Mouse (Mus musculus): Measurements from ENCODE around the gene Defb48. TPM values are rescaled to one million over a fixed set of nuclear protein-coding genes. Genes with fewer than 3 reads are reported as not detected.

The Defb48 gene
- not detected for polyA plus RNA-seq (2021)

GRCm38 (mm10) chr14:62984410-62984809 is at the start of gene Defb48:
Gene Defb48, minus strand, starts transcription at chr14:62984510.
- in situ Hi-C loops (cut with MboI; ENCODE audit: low pct_unique_long_range_greater_than_20kb), result no loop called here
- ChIA-PET CTCF (interaction anchor here (1.4 kb wide), 1 partner anchor 7 kb away, joined by 3 read pairs; no protein-coding TSS in a partner anchor), POLR2A (no interaction called here)
- no peaks in the 10 kb centered on the region for H3K27me3 ChIP-seq
- TF ChIP-seq CTCF (IDR thresholded peaks at IDR 0.05), result no peak
- ATAC-seq, result no peak
- DNase-seq (ENCODE audit: low read depth, low spot score), result no peak

GRCm38 (mm10) chr14:63020524-63021156 is 36.3 kb upstream of the Defb48 start:
- CTCF ChIA-PET, result interaction anchor here (0.7 kb wide), 1 partner anchor 31 kb away, joined by 4 read pairs; no protein-coding TSS in a partner anchor
- no peaks in the 10 kb centered on the region for H3K27me3 ChIP-seq
- in situ Hi-C loops (cut with MboI; ENCODE audit: low pct_unique_long_range_greater_than_20kb), result no loop called here
- ATAC-seq (peak; percentile 79), DNase-seq (ENCODE audit: low read depth, low spot score) (peak; percentile 46)
- TF ChIP-seq CTCF (IDR thresholded peaks at IDR 0.05), result no peak
- POLR2A ChIA-PET, result no interaction called here

- H3K27me3 ChIP-seq, result no peaks in the 10 kb centered on the region
- in situ Hi-C loops (cut with MboI; ENCODE audit: low pct_unique_long_range_greater_than_20kb), result no loop called here
- peak; percentile 22 for DNase-seq (ENCODE audit: low read depth, low spot score)
- ChIA-PET POLR2A (no interaction called here), CTCF (interaction anchor here (1.5 kb wide), 1 partner anchor 13 kb away, joined by 3 read pairs; no protein-coding TSS in a partner anchor)
- TF ChIP-seq CTCF (IDR thresholded peaks at IDR 0.05), result no peak
- peak; percentile 57 for ATAC-seq
These were observed 30.4 kb upstream of the Defb48 start for GRCm38 (mm10) chr14:63014667-63015066.

- in situ Hi-C loops (cut with MboI; ENCODE audit: low pct_unique_long_range_greater_than_20kb), result no loop called here
- POLR2A ChIA-PET, result interaction anchor here (0.7 kb wide), 1 partner anchor 1865 kb away, joined by 5 read pairs; no protein-coding TSS in a partner anchor
These were observed 28.8 kb upstream of the Defb48 start for GRCm38 (mm10) chr14:63013082-63013481.

GRCm38 (mm10) chr14:63011471-63011870 is 27.2 kb upstream of the Defb48 start, which contains the start of gene Defb43:
Gene Defb43, plus strand, starts transcription at chr14:63011771.
- ATAC-seq, result no peak
- no peak for TF ChIP-seq CTCF (IDR thresholded peaks at IDR 0.05)
- POLR2A ChIA-PET, result no interaction called here

More at GRCm38 (mm10) chr14:63013082-63013481, 28.8 kb upstream of the Defb48 start:
- no peak for TF ChIP-seq CTCF (IDR thresholded peaks at IDR 0.05)
- no peak for DNase-seq (ENCODE audit: low read depth, low spot score)
- H3K27me3 ChIP-seq, result no peaks in the 10 kb centered on the region
- no peak for ATAC-seq
- CTCF ChIA-PET, result no interaction called here

GRCm38 (mm10) chr14:63002588-63002987 is 18.3 kb upstream of the Defb48 start:
- DNase-seq (ENCODE audit: low read depth, low spot score), result no peak
- ATAC-seq, result no peak
- H3K27me3 ChIP-seq, result no peaks in the 10 kb centered on the region
- in situ Hi-C loops (cut with MboI; ENCODE audit: low pct_unique_long_range_greater_than_20kb), result no loop called here
- ChIA-PET CTCF (interaction anchor here (1.1 to 1.4 kb wide), 3 partner anchors 9 to 15 kb away, joined by 3 to 4 read pairs (median 3); partner anchors contain the start of gene Defb43), POLR2A (interaction anchor here (0.5 kb wide), 1 partner anchor 65 kb away, joined by 3 read pairs; no protein-coding TSS in a partner anchor)
- TF ChIP-seq CTCF (IDR thresholded peaks at IDR 0.05), result no peak

More at GRCm38 (mm10) chr14:63011471-63011870, 27.2 kb upstream of the Defb48 start, which contains the start of gene Defb43:
- no peak for DNase-seq (ENCODE audit: low read depth, low spot score)
- no peaks in the 10 kb centered on the region for H3K27me3 ChIP-seq
- CTCF ChIA-PET, result interaction anchor here (0.9 to 1.3 kb wide), 2 partner anchors 9 to 858 kb away, joined by 3 to 4 read pairs; no protein-coding TSS in a partner anchor
- in situ Hi-C loops (cut with MboI; ENCODE audit: low pct_unique_long_range_greater_than_20kb), result no loop called here

GRCm38 (mm10) chr14:62998977-62999376 is 14.7 kb upstream of the Defb48 start:
- ATAC-seq (no peak), DNase-seq (ENCODE audit: low read depth, low spot score) (no peak)
- POLR2A ChIA-PET, result no interaction called here
- in situ Hi-C loops (cut with MboI; ENCODE audit: low pct_unique_long_range_greater_than_20kb), result no loop called here
- no peaks in the 10 kb centered on the region for H3K27me3 ChIP-seq
- TF ChIP-seq CTCF (IDR thresholded peaks at IDR 0.05), result no peak
- CTCF ChIA-PET, result no interaction called here

- no peaks in the 10 kb centered on the region for H3K27me3 ChIP-seq
- DNase-seq (ENCODE audit: low read depth, low spot score), result no peak
- ChIA-PET POLR2A (no interaction called here), CTCF (no interaction called here)
- no peak for TF ChIP-seq CTCF (IDR thresholded peaks at IDR 0.05)
- no peak for ATAC-seq
- in situ Hi-C loops (cut with MboI; ENCODE audit: low pct_unique_long_range_greater_than_20kb), result no loop called here
These were observed 13.5 kb upstream of the Defb48 start, which contains the start of gene Defb47 for GRCm38 (mm10) chr14:62997777-62998176. Gene Defb47, plus strand, starts transcription at chr14:62998077.

- in situ Hi-C loops (cut with MboI; ENCODE audit: low pct_unique_long_range_greater_than_20kb), result no loop called here
- peak; percentile 40 for ATAC-seq
- no peaks in the 10 kb centered on the region for H3K27me3 ChIP-seq
- CTCF ChIA-PET, result no interaction called here
- TF ChIP-seq CTCF (IDR thresholded peaks at IDR 0.05), result no peak
- POLR2A ChIA-PET, result interaction anchor here (0.8 kb wide), 1 partner anchor 187 kb away, joined by 3 read pairs; no protein-coding TSS in a partner anchor
- no peak for DNase-seq (ENCODE audit: low read depth, low spot score)
These were observed 7.7 kb upstream of the Defb48 start for GRCm38 (mm10) chr14:62991849-62992510.

GRCm38 (mm10) chr14:62991271-62991670 is 7.0 kb upstream of the Defb48 start:
- POLR2A ChIA-PET, result interaction anchor here (0.8 kb wide), 1 partner anchor 187 kb away, joined by 3 read pairs; no protein-coding TSS in a partner anchor
- ATAC-seq (peak; percentile 75), DNase-seq (ENCODE audit: low read depth, low spot score) (peak; percentile 58)
- CTCF ChIA-PET, result no interaction called here
- TF ChIP-seq CTCF (IDR thresholded peaks at IDR 0.05), result no peak
- H3K27me3 ChIP-seq, result no peaks in the 10 kb centered on the region
- in situ Hi-C loops (cut with MboI; ENCODE audit: low pct_unique_long_range_greater_than_20kb), result no loop called here

Measured in Patski (cell line).